Mouse (Mus musculus) cerebellum, postnatal 4 days (tissue): ENCODE measurements around the gene App.
A peak's percentile ranks its signal among the peaks of the same experiment; 100 is the strongest.

Source experiments
- DNase-seq, 2 experiments: peaks; one replicate each; pipeline ENCODE4 v3.0.0; 2022; ENCODE audit warnings: low spot score in 2 of 2, mixed read lengths in 1 of 2

App gene

GRCm38 (mm10) chr16:85118916-85119315 is 54.6 kb downstream of the App start:
- DNase-seq, result no peak

- DNase-seq, result no peak
Measured at GRCm38 (mm10) chr16:85117541-85117940, 56.0 kb downstream of the App start.

- no peak for DNase-seq
Measured at GRCm38 (mm10) chr16:85115837-85116236, 57.7 kb downstream of the App start.

GRCm38 (mm10) chr16:85114742-85115141 is 58.8 kb downstream of the App start:
- no peak for DNase-seq

- DNase-seq, result no peak
Measured at GRCm38 (mm10) chr16:85113941-85114340, 59.6 kb downstream of the App start.

- DNase-seq, result no peak
Measured at GRCm38 (mm10) chr16:85112254-85112653, 61.3 kb downstream of the App start.

- no peak for DNase-seq
Measured at GRCm38 (mm10) chr16:85110428-85110827, 63.1 kb downstream of the App start.

- DNase-seq, result no peak
Measured at GRCm38 (mm10) chr16:85108486-85108885, 65.1 kb downstream of the App start.

GRCm38 (mm10) chr16:85106644-85107323 is 66.8 kb downstream of the App start:
- peak in 1 of 2 experiments; percentile 43 for DNase-seq

- no peak for DNase-seq
Measured at GRCm38 (mm10) chr16:85105603-85106002, 68.0 kb downstream of the App start.

- no peak for DNase-seq
Measured at GRCm38 (mm10) chr16:85103116-85103787, 70.3 kb downstream of the App start.

- DNase-seq, result no peak
Measured at GRCm38 (mm10) chr16:85101544-85101943, 72.0 kb downstream of the App start.

GRCm38 (mm10) chr16:85100806-85101205 is 72.8 kb downstream of the App start:
- no peak for DNase-seq

- no peak for DNase-seq
Measured at GRCm38 (mm10) chr16:85099487-85099886, 74.1 kb downstream of the App start.

- no peak for DNase-seq
Measured at GRCm38 (mm10) chr16:85099044-85099443, 74.5 kb downstream of the App start.

- DNase-seq, result no peak
Measured at GRCm38 (mm10) chr16:85096396-85096795, 77.2 kb downstream of the App start.

- DNase-seq, result no peak
Measured at GRCm38 (mm10) chr16:85095923-85096322, 77.6 kb downstream of the App start.

- DNase-seq, result no peak
Measured at GRCm38 (mm10) chr16:85092644-85093091, 80.9 kb downstream of the App start.

GRCm38 (mm10) chr16:85092183-85092582 is 81.4 kb downstream of the App start:
- no peak for DNase-seq

- DNase-seq, result no peak
Measured at GRCm38 (mm10) chr16:85090992-85091391, 82.6 kb downstream of the App start.

- DNase-seq, result no peak
Measured at GRCm38 (mm10) chr16:85088126-85088525, 85.4 kb downstream of the App start.

GRCm38 (mm10) chr16:85086303-85086702 is 87.3 kb downstream of the App start:
- no peak for DNase-seq

GRCm38 (mm10) chr16:85085902-85086301 is 87.7 kb downstream of the App start:
- no peak for DNase-seq
